Mouse (Mus musculus): ENCODE results near the gene Arhgap10.
A peak's percentile ranks its signal among the peaks of the same experiment; 100 is the strongest.

Arhgap10 gene

GRCm38 (mm10) chr8:77486749-77487148 lies 31.0 kb downstream of the Arhgap10 start:
- DNase-seq (ENCODE audit: low spot score), result no peak

GRCm38 (mm10) chr8:77484817-77485216 lies 32.9 kb downstream of the Arhgap10 start:
- DNase-seq (ENCODE audit: low spot score), result no peak

GRCm38 (mm10) chr8:77484266-77484665 lies 33.5 kb downstream of the Arhgap10 start:
- DNase-seq (ENCODE audit: low spot score), result no peak

- peak; percentile 10 for DNase-seq (ENCODE audit: low spot score)
These were observed 34.1 kb downstream of the Arhgap10 start for GRCm38 (mm10) chr8:77483676-77484075.

DNA sequence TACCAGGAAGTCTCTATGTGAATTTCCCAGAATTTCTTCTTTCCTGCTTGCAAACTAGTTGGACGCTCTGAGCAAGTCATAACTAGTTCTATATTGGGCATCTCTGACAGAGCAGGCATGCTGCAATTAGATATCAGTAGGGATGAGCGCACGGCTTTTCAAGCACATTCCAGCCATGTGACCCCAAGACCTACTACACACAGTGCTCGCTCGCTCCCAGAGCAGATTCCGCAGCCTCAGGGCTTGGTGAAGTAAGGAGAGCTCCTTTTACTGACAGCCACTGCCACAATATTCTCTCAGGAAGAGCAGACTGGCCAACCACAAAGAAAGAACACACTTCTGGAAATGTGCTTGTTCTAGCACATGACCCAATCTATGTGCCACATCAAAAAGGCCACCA lies 36.0 kb downstream of the Arhgap10 start:
- DNase-seq (ENCODE audit: low spot score), result peak; percentile 10

- no peak for DNase-seq (ENCODE audit: low spot score)
These were observed 37.8 kb downstream of the Arhgap10 start for GRCm38 (mm10) chr8:77479995-77480394.

GRCm38 (mm10) chr8:77478913-77479273 lies 38.9 kb downstream of the Arhgap10 start:
- DNase-seq (ENCODE audit: low spot score), result no peak

DNA sequence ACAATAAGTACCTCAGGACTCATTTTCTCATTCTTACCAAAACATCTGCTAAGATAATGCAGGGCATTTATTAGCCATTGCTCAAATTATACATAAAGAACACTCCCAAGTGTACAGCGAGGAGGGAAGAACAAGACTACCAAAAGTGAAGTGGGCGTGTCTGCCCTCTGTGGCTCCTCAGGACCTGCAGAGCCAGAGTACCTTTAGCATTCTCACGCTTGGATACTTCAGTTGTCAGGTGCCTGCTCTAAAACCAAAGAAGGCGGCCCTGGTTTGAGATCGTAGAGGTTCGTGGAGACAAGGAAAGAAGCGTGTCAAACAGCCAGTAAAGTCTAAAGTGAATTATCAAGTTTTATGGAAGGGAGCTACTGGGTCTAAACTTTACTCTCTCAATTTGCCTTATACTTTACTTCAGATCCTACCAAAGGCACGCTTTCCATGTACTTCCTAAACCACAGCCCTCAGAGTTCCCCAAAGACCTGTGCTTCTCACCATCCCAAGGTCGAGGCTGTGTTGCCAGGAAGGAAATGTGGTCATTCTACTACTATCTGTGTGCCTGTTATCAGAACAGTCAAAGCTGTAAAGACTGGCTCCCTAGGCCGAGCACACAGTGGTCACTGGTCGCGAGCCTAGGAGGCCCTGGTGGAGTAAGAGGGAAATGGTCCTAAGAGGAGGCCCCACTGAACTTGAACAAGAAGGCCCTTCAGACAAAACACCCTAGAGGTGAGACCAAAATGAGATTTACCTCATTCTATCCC lies 39.4 kb downstream of the Arhgap10 start:
- no peak for DNase-seq (ENCODE audit: low spot score)

- no peak for DNase-seq (ENCODE audit: low spot score)
These were observed 40.1 kb downstream of the Arhgap10 start for GRCm38 (mm10) chr8:77477684-77478083.

DNA sequence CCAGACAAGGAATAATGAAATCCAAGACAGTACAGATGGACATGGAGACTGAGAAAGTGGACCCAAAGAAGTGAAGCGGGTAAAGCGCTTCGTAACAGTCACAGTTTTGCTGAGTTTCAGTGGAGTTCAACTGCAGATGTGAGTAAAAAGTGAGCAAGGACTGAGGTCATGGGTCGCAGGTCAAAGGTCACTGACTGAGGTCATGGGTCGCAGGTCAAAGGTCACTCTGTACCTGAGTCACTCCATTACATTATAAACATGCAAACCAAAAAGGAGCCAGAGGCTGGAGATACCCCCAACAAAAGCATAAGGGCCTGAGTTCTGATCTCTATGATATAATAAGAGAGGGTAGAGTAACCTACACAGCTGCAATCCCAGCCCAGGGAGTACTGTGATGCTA lies 43.1 kb downstream of the Arhgap10 start:
- no peak for DNase-seq (ENCODE audit: low spot score)

GRCm38 (mm10) chr8:77473773-77474172 lies 44.0 kb downstream of the Arhgap10 start:
- no peak for DNase-seq (ENCODE audit: low spot score)

DNA sequence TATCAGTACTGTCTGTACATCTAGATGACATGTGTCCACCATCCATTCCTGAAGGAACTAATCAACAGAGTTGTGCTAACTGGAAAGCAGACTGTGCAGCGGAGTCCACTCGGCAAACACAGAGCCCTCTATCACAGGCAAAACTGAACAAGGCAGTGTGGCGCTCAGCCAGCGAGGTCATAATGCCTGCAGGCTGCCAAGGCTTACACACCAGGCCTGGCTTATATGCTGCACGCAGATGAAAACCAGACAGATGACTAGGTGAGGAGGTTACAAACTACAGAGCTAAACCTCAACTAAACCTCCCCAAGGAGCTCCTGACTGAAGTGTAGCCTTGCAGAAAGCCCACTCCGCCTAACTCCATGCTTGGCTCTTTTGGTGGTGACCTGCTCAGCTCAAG lies 44.4 kb downstream of the Arhgap10 start:
- DNase-seq (ENCODE audit: low spot score), result no peak

DNA sequence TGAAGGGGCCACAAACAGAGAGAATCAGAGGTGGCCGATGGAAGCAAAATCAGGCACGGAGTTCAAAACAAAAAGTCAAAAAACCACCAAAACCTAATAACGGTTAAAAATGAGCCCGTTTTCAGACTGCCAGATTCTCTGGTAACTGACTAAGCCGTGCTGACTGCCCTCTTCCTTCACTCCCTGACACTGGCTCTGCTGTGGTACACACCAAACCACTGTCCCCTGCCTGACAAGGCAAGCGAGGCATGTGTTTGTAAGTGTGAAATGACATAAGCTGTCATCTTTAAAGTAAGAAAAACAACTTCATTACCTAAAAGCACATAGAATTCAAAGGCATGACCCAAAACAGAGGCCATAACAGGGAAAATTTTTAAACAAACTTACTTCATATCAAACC lies 56.4 kb downstream of the Arhgap10 start:
- DNase-seq (ENCODE audit: low spot score), result no peak

- DNase-seq (ENCODE audit: low spot score), result no peak
These were observed 57.4 kb downstream of the Arhgap10 start for GRCm38 (mm10) chr8:77460363-77460762.

DNA sequence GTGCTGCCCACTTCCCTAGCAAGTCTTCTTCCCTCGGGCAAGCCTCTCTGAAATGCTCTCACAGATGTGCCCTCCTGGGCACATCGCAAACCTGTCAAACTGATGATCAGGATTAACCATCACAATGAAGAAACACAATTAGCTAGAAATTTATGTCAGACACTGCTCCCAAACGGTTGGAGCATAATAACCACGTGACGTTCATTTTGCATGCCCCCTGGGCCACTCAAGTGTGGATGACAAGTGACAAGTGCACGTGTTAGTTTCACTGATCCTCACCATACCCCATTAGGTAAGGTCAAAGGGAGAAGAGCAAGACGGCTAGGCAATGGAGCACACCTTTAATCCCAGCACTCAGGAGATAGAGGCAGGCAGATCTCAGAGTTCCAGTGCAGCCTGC lies 58.1 kb downstream of the Arhgap10 start:
- no peak for DNase-seq (ENCODE audit: low spot score)

GRCm38 (mm10) chr8:77458575-77458974 lies 59.2 kb downstream of the Arhgap10 start:
- no peak for DNase-seq (ENCODE audit: low spot score)

GRCm38 (mm10) chr8:77456263-77456662 lies 61.5 kb downstream of the Arhgap10 start:
- no peak for DNase-seq (ENCODE audit: low spot score)

- no peak for DNase-seq (ENCODE audit: low spot score)
These were observed 63.9 kb downstream of the Arhgap10 start for GRCm38 (mm10) chr8:77453836-77454235.

GRCm38 (mm10) chr8:77451466-77452382 lies 66.0 kb downstream of the Arhgap10 start:
- peak; percentile 62 for DNase-seq (ENCODE audit: low spot score)

DNA sequence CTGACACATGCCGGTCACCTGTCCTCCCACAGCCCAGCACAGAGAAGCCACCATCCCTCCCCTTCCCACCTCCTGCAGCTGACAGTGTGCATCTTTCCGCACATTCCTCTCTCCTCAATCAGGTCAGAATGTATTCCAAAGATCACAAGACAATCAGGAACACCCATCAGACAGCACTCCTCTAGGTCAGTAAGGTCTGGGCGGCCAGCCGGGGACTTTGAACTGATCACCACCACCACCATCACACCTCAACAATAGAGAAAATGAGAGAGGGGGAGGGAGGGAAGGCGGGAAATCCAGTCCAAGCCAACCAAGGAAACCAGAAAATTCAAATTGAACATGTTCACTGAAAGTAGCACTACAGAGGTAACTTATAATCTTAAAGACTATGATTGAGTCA lies 66.7 kb downstream of the Arhgap10 start:
- DNase-seq (ENCODE audit: low spot score), result no peak

DNA sequence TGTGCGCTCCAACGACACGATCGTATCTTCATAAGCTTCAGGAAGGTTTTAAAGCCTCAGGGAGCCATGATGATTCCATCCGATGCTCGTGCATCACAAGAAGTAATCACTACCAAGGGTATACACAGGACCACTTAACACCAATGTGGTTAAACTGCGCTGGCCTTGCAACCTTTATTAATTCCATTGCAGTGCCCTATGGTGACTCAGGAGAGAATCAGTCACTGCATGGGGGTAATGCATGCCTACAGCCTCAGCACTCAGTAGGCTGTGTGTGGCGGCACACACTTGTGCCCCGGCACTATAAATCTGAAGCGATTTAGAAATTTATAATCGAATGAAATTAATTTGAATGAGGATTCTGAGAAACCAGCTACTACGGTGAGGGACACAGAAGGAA lies 71.5 kb downstream of the Arhgap10 start:
- no peak for DNase-seq (ENCODE audit: low spot score)

DNA sequence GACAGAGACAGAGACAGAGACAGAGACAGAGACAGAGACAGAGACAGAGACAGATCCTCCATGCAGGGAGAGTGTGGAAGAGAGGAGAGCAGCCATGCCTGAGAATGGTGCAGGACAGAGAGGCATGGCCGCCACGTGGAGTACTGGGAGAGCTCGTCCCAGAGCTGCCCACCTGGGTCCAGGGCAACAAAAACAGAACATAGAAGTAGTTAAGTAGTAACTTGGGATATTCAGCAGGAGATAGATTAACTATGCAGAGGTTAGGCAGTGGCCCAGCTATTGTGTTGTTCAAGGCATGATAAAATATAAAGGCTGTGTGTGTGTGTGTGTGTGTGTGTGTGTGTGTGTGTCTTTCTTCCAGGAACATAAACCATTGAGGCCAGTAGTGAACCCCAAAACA lies 72.1 kb downstream of the Arhgap10 start:
- no peak for DNase-seq (ENCODE audit: low spot score)

DNA sequence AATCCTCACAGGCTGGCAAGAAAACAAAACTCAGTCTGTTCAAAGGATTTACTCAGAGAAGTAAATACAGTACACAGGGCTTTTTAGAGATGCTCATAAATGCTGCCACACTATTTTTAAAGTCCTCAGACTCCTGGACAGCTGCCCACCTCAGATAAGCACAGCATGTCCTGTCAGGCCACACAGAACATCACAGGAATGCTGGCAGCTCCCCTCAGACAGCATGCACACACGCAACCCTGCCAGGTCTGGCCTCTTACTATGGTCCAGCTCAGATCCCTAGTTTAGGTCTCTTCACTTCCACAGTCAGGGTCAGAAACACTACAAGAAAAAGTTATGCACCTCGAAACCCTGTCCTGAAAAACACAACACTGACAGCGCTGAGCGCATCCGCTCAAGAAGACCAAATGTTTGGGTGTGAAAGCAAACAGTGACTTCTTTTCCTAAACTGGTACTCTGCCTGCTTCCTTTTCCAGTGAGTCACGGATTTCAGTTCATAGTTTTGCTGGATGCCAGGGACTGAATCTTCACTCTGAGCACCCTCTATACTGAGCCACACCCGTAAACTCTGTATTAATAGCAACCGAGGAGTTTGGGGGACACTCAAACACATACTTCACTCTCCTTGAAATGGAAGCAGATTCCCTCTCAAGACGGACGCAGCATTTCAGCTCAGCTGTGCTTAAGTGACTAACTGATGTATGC lies 73.4 kb downstream of the Arhgap10 start:
- no peak for DNase-seq (ENCODE audit: low spot score)
